Mouse (Mus musculus) stomach, embryonic 15.5 days (tissue): ENCODE measurements at regions not wholly inside any gene's neighbourhood (a gene's known extent, or its start where the extent isn't known, plus 50 kb on each side); places are given as distances from the start of the nearest gene placed in this dataset.

Source experiments
- ATAC-seq: fragments of 200-750 bp; cut with Nextera tagmentation; 2 replicates; pipeline ENCODE4 v1.8.0; 2017; ENCODE audit warnings: low read depth, moderate number of reproducible peaks, moderate TSS enrichment; ENCODE audit not compliant: insufficient read depth, low FRiP score
- H3K27ac ChIP-seq: fragments of 300-500 bp; sonication (generic); 2 replicates; pipeline ENCODE4 v1.5.1; 2015; ENCODE audit warnings: mild to moderate bottlenecking, inconsistent platforms
- H3K27me3 ChIP-seq: fragments of 300-500 bp; sonication (generic); replicated peaks from 2 replicates; pipeline ENCODE4 v1.6.1; 2015; ENCODE audit warnings: inconsistent platforms
- H3K36me3 ChIP-seq: fragments of 300-500 bp; sonication (generic); 2 replicates; pipeline ENCODE4 v1.6.1; 2015; ENCODE audit warnings: inconsistent platforms
- H3K4me1 ChIP-seq: fragments of 300-500 bp; sonication (generic); 2 replicates; pipeline ENCODE4 v1.6.1; 2015; ENCODE audit warnings: inconsistent platforms
- H3K4me2 ChIP-seq: fragments of 300-500 bp; sonication (generic); 2 replicates; pipeline ENCODE4 v1.6.1; 2015; ENCODE audit warnings: mild to moderate bottlenecking, inconsistent platforms
- H3K4me3 ChIP-seq: fragments of 300-500 bp; sonication (generic); replicated peaks from 2 replicates; pipeline ENCODE4 v1.5.1; 2015; ENCODE audit warnings: inconsistent platforms
- H3K9ac ChIP-seq: fragments of 300-500 bp; sonication (generic); 2 replicates; pipeline ENCODE4 v1.6.1; 2015; ENCODE audit warnings: inconsistent platforms
- H3K9me3 ChIP-seq: fragments of 300-500 bp; sonication (generic); 2 replicates; pipeline ENCODE4 v1.6.1; 2016; ENCODE audit warnings: inconsistent platforms
- WGBS: fragments of 180-500 bp; shearing (Covaris S2); methylation state at CpG from one replicate; pipeline ENCODE4 v1.1.7; 2015; 5-methylcytosine and 5-hydroxymethylcytosine counted together

- Histone ChIP-seq H3K9me3 (no peaks in the 10 kb centered on the region), H3K9ac (no peak overlapping the region), H3K27me3 (no peaks in the 10 kb centered on the region), H3K36me3 (no peaks in the 10 kb centered on the region), H3K27ac (no peak overlapping the region), H3K4me2 (no peak overlapping the region), H3K4me3 (no peak overlapping the region), H3K4me1 (no peaks in the 10 kb centered on the region)
- ATAC-seq, result no peak
- 64% methylated on average over 5 of the region's 5 CpGs for WGBS
These were observed 51.7 kb upstream of the Tspan11 start for GRCm38 (mm10) chr6:127835666-127836065.

GRCm38 (mm10) chr6:127828344-127828743, 59.0 kb upstream of the Tspan11 start:
- no peak overlapping the region for H3K4me2 ChIP-seq
- no peak overlapping the region for H3K4me3 ChIP-seq
- no peaks in the 10 kb centered on the region for H3K36me3 ChIP-seq
- H3K4me1 ChIP-seq, result no peaks in the 10 kb centered on the region
- no peaks in the 10 kb centered on the region for H3K27me3 ChIP-seq
- H3K27ac ChIP-seq, result no peak overlapping the region
- no peaks in the 10 kb centered on the region for H3K9me3 ChIP-seq
- H3K9ac ChIP-seq, result no peak overlapping the region
- 66% methylated on average over 5 of the region's 5 CpGs for WGBS
- ATAC-seq, result no peak

GRCm38 (mm10) chr6:127825503-127825902, 56.2 kb upstream of the Prmt8 start:
- Histone ChIP-seq H3K27me3 (no peaks in the 10 kb centered on the region), H3K4me2 (no peak overlapping the region), H3K9me3 (no peaks in the 10 kb centered on the region), H3K36me3 (no peaks in the 10 kb centered on the region), H3K4me3 (no peak overlapping the region), H3K27ac (no peak overlapping the region), H3K4me1 (no peaks in the 10 kb centered on the region), H3K9ac (no peak overlapping the region)
- ATAC-seq, result no peak
- WGBS, result 69% methylated on average over 5 of the region's 5 CpGs

- Histone ChIP-seq H3K27ac (no peak overlapping the region), H3K4me1 (no peaks in the 10 kb centered on the region), H3K36me3 (no peaks in the 10 kb centered on the region), H3K4me3 (no peak overlapping the region), H3K9me3 (no peaks in the 10 kb centered on the region), H3K9ac (no peak overlapping the region), H3K4me2 (no peak overlapping the region), H3K27me3 (no peaks in the 10 kb centered on the region)
- WGBS, result 36% methylated on average over 1 of the region's 1 CpGs
- ATAC-seq, result peak; percentile 47
These were observed 54.4 kb upstream of the Prmt8 start for GRCm38 (mm10) chr6:127823718-127824117.

- Histone ChIP-seq H3K4me2 (no peak overlapping the region), H3K27me3 (no peaks in the 10 kb centered on the region), H3K9me3 (no peaks in the 10 kb centered on the region), H3K4me3 (no peak overlapping the region), H3K36me3 (no peaks in the 10 kb centered on the region), H3K9ac (no peak overlapping the region), H3K27ac (no peak overlapping the region), H3K4me1 (no peaks in the 10 kb centered on the region)
- WGBS, result 13% methylated on average over 1 of the region's 1 CpGs
- no peak for ATAC-seq
These were observed 51.3 kb upstream of the Prmt8 start for GRCm38 (mm10) chr6:127820523-127820922.
